Mouse (Mus musculus) heart, postnatal 14 days (tissue): ENCODE measurements at regions not wholly inside any gene's neighbourhood (a gene's known extent, or its start where the extent isn't known, plus 50 kb on each side); places are given as distances from the start of the nearest gene placed in this dataset.
A peak's percentile ranks its signal among the peaks of the same experiment; 100 is the strongest.

Source experiments
- DNase-seq, 2 experiments: peaks; one replicate each; pipeline ENCODE4 v3.0.0; 2021 to 2022
- intact Hi-C: fragments of 180-260 bp; cut with DNase I; formaldehyde crosslinking; loops from one replicate; pipeline ENCODE4 v1.15.1; 2025

- intact Hi-C loops, result no loop called here
- DNase-seq, result no peak
Measured at GRCm38 (mm10) chr8:6583337-6584096, 1478.4 kb upstream of the Slc10a2 start.

- intact Hi-C loops, result no loop called here
- no peak for DNase-seq
Measured at GRCm38 (mm10) chr8:6582732-6583131, 1477.6 kb upstream of the Slc10a2 start.

- DNase-seq, result no peak
- intact Hi-C loops, result no loop called here
Measured at GRCm38 (mm10) chr8:6577868-6578634, 1472.9 kb upstream of the Slc10a2 start.

DNA sequence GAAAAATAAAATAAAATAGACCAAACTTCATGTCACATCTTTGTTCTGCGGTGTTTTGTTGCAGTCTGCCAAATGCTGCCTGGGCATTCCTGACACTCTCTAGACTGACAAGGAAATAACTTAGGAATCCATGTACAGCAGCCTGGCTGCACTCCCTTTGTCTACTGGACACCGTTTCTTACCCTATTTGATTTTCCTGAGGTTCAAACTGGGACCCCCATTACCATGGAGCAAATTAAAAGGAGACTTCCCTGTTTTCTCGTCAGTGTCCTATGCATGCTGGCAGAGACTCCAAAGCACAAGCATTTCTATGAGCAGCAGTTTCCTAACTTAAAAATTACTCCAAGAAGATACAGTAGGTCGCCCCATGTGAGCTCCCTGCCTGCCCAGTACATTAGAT is 1470.1 kb upstream of the Slc10a2 start:
- intact Hi-C loops, result no loop called here
- no peak for DNase-seq

- no peak for DNase-seq
- intact Hi-C loops, result no loop called here
Measured at GRCm38 (mm10) chr8:6573492-6573891, 1468.3 kb upstream of the Slc10a2 start.

DNA sequence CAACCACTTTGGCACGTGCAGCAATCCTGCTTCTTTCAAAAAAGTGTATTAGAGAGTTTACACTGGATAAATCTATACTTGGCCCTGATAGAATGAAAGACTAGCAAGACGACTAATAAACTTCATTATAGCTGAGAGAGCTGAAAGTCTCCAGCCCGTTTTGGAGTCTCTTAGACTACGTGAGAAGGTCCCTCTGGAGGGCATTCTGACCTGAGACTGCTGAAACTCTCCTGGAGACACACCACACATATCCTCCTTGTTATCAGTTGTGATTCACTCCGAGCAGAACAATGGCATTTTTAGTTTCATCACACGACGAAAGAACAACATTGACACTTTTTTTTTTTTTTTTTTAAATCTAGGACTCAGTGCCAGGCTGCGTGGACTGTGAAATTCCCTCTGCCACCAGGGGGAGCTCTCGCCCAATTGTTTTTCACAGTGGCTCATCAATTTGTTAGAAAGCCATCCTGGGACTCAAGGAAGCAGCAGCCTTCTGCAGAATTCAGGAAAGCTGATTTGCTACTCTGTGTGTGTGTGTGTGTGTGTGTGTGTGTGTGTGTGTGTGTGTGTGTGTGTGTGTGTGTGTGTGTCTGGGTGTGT is 1467.0 kb upstream of the Slc10a2 start:
- DNase-seq, result peak; percentile 77 to 86
- intact Hi-C loops, result no loop called here

- intact Hi-C loops, result no loop called here
- no peak for DNase-seq
Measured at GRCm38 (mm10) chr8:6550965-6551364, 1445.8 kb upstream of the Slc10a2 start.

DNA sequence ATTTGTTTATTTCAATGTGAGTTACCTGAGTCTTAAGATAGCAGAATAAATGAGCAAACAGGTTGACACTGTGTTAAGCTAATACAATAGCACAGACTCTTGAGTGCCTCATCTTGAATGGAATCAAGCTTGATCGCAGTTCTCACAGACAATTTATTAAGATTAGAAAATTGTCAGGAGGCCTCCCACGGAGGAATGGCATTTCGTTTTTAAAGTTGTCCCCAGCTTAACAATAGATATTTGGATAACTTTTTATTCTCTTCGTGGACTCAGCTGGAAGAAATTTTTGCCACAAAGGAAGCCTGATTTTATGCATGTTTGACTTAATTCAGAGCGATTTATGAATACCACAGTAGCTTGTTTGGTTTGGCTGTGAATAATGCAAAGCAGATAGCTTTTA is 1422.0 kb upstream of the Slc10a2 start:
- intact Hi-C loops, result no loop called here

DNA sequence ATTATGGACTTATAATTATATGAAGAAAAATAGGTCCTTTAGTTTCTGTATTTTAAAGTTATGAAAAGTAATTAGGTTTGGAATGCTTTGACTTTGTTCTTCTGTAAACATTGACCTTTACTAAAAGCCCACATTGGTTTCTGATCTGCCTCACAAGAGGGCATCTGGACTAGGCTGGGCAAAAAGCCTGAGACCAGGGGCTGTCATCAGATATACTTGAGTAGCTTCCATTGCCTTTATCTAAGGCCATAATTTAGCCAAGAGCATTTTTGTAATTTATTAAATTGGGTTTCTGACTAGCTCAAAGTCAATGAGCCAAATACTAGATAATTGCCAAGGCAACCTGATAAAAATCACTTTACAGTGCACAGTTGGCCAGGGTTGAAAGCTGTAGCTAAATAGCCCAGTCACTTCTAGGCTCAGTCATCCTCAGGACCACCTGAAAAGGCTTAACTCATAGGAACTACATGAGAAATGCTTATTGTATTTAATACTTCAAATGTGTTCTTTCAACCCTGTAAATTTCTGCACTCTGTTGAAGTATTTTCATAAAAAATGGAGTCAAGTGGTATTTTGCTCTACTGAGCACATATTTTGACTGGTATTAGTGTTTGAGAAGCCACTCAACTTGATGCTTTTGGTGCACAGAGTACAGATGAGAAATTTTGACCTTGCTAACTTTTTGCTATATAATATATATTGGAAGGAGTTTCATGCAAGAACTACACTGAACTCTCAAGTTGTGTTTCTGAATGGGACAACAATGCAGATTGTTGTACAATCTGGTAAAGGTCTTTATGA is 1410.9 kb upstream of the Slc10a2 start:
- DNase-seq, result no peak

More for the DNA sequence above, 1422.0 kb upstream of the Slc10a2 start:
- no peak for DNase-seq

GRCm38 (mm10) chr8:6492453-6492852 is 1387.3 kb upstream of the Slc10a2 start:
- intact Hi-C loops, result no loop called here

More for the DNA sequence above, 1410.9 kb upstream of the Slc10a2 start:
- intact Hi-C loops, result no loop called here

DNA sequence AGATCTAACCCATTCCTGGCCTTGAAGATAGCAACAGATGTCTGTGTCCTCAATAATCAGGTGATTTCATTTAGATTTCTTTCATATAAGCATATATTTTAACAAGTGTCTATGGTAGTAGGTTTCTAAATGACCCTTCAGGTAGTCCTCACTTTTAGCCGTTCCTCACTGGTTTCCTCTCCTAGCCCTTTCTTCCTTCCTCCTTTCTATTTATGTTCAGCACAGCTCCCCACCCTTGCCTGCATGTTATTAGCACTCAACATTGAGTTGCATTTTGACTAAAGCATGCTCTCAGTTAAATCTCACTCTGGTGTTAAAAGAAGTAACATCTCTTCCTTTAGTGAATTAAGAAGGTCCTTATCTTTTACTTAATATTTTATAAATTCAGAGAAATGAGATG is 1376.8 kb upstream of the Slc10a2 start:
- intact Hi-C loops, result no loop called here
- no peak for DNase-seq

More at GRCm38 (mm10) chr8:6492453-6492852, 1387.3 kb upstream of the Slc10a2 start:
- peak in 1 of 2 experiments; percentile 14 for DNase-seq

GRCm38 (mm10) chr8:6471089-6471488 is 1365.9 kb upstream of the Slc10a2 start:
- intact Hi-C loops, result no loop called here
- no peak for DNase-seq

DNA sequence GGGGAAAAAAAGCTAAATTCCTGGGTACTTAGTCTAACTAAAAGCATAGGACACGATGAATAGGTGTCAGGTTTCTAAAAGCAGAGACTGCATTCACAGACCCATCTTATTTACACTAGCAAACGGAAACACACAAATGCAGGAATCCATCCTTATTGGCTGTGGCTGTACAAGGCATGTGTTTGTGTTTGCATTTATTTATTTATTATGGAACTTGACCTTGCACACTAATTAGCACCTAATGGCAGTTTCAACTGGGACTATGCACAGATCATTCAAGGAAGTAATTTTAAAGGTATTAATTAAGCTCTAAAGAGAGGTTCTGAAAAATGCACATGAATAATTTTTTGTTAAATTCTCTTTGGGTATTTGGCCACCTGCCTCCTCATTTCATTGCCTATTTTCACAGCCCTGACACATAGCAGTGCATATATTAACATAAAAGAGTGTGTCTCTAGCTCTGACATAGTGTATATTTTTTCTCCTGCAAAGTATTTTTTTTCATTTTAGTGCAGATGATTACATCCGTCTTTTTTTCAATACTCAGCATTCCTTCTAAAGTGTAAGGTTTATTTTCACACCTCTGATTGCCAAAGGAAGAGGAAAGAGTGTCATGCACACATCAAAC is 1351.5 kb upstream of the Slc10a2 start:
- DNase-seq, result no peak
- intact Hi-C loops, result no loop called here

DNA sequence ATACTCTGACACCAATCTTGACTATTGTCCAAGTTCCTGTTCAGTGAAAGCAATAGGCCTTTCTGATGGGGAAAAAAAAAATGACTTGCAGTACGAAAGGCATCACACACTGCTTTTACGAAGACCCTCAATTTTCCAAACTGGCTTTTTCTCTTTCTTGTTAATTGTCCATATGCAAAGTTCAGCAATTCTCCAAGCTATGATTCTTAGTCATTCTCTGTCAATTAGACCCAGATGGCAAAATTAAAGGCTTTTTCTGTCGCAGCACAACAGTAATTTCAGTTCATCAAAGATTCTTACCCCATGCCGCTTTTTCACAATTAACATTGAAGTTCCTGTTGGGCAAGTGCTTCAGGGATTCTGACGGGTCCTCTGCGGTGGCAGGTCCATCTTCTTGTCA is 1343.2 kb upstream of the Slc10a2 start:
- DNase-seq, result no peak
- intact Hi-C loops, result no loop called here

DNA sequence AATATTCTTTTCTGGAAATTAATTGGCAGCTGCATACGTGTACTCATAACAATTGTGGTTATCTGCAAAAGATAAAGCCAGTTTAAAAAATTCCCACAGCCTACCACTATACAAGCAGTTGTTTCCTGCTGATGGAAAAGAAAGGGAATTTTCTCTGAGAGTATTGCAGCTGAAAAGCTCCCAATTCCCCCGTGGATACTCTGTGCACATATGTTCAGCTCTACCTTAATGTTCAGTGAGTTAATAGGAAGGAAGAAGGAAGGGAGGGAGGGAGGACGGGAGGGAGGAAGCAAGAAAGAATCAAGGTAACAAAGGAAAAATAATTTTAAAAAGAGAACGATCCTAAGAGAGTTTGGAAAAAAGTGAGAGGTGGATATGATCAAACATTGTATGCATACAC is 1333.9 kb upstream of the Slc10a2 start:
- no peak for DNase-seq
- intact Hi-C loops, result no loop called here
